Mouse (Mus musculus) myocyte (in vitro differentiated cells): ENCODE data around the gene Ttc39b.

Experiments used
- CEBPB ChIP-seq: IDR thresholded peaks from 2 replicates; pipeline ENCODE4 v1.6.1; 2011; ENCODE audit warnings: mild to moderate bottlenecking, moderate library complexity; ENCODE audit not compliant: poor library complexity, insufficient read depth, severe bottlenecking
- E2F4 ChIP-seq: IDR thresholded peaks from one replicate; pipeline ENCODE4 v1.6.1; 2011; ENCODE audit warnings: mild to moderate bottlenecking, control low read depth, moderate library complexity; ENCODE audit not compliant: insufficient read depth
- MAX ChIP-seq: IDR thresholded peaks from one replicate; pipeline ENCODE4 v1.6.1; 2011; ENCODE audit warnings: low read depth, mild to moderate bottlenecking, control low read depth
- MYOD1 ChIP-seq, 3 experiments: IDR thresholded peaks; one replicate each; pipeline ENCODE4 v1.6.1; 2011; ENCODE audit warnings: control low read depth in 2 of 3, low read depth in 2 of 3, mild to moderate bottlenecking in 2 of 3, moderate library complexity in 1 of 3; ENCODE audit not compliant: insufficient read length in 2 of 3, control insufficient read depth in 1 of 3
- MYOG ChIP-seq, 3 experiments: IDR thresholded peaks; one replicate each; pipeline ENCODE4 v1.6.1; 2011; ENCODE audit warnings: control low read depth in 2 of 3, low read depth in 2 of 3, mild to moderate bottlenecking in 2 of 3; ENCODE audit not compliant: insufficient read length in 2 of 3, control insufficient read depth in 1 of 3, insufficient read depth in 1 of 3
- POLR2A ChIP-seq: IDR thresholded peaks from one replicate; pipeline ENCODE4 v1.6.1; 2011; ENCODE audit warnings: low read depth, mild to moderate bottlenecking, control low read depth, moderate library complexity; ENCODE audit not compliant: insufficient read length
- POLR2AphosphoS2 ChIP-seq: IDR thresholded peaks from one replicate; pipeline ENCODE4 v1.6.1; 2011; ENCODE audit warnings: low read depth, control low read depth; ENCODE audit not compliant: insufficient read length
- TCF12 ChIP-seq: IDR thresholded peaks from one replicate; pipeline ENCODE4 v1.6.1; 2011; ENCODE audit warnings: mild to moderate bottlenecking, control low read depth; ENCODE audit not compliant: poor library complexity, insufficient read depth, severe bottlenecking
- USF1 ChIP-seq: IDR thresholded peaks from one replicate; pipeline ENCODE4 v1.6.1; 2011; ENCODE audit warnings: low read depth, mild to moderate bottlenecking, control low read depth, moderate library complexity

DNA sequence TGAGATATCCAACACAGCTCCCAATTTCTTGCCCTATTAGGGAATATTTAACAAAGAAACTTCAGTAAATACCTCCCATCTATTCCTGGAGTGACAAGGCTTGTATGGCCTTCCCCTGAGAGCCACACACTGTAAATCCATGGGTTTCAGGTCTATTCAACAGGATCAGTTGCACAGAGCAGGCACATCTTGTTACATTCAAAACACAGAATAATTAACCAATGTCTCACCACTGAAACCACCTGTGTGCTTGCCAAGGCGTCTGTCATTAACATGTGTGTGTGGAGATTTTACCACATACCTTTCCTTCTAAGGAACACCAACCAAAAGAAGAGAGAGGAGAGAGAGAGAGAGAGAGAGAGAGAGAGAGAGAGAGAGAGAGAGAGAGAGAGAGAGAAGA, 136.7 kb downstream of the Ttc39b start:
- no peak for TF ChIP-seq POLR2A
- TF ChIP-seq E2F4: no peak
- TF ChIP-seq USF1: no peak
- no peak for TF ChIP-seq MYOG (IDR thresholded peaks at IDR 0.05; ENCODE audit: control insufficient read depth in 1 of 3, insufficient read depth in 1 of 3, insufficient read length in 2 of 3, low read depth in 2 of 3)
- TF ChIP-seq MAX: no peak
- TF ChIP-seq TCF12: no peak
- no peak for TF ChIP-seq MYOD1 (IDR thresholded peaks at IDR 0.05; ENCODE audit: control insufficient read depth in 1 of 3, insufficient read length in 2 of 3, low read depth in 2 of 3)
- no peak for TF ChIP-seq CEBPB
- TF ChIP-seq POLR2AphosphoS2: no peak
